Mouse (Mus musculus) testis, postnatal 14 days (tissue): ENCODE measurements around the gene Nlrc4.
"Not testable (repeated sequence)": the region's sequence is repeated elsewhere in the genome, so short reads cannot be mapped to it uniquely, and the experiment has no call there.

ENCODE experiments used
- DNase-seq: peaks from one replicate; pipeline ENCODE4 v3.0.0; 2021; ENCODE audit warnings: low spot score

Nlrc4 gene

GRCm38 (mm10) chr17:74458711-74459408, at the start of gene Nlrc4:
Gene Nlrc4, minus strand, starts transcription at chr17:74459142.
- no peak for DNase-seq

GRCm38 (mm10) chr17:74508600-74508999, 49.7 kb upstream of the Nlrc4 start:
- DNase-seq, result no peak

- DNase-seq, result no peak
Observed at GRCm38 (mm10) chr17:74507934-74508333, 49.0 kb upstream of the Nlrc4 start.

- no peak for DNase-seq
Observed at GRCm38 (mm10) chr17:74501085-74501484, 42.1 kb upstream of the Nlrc4 start.

GRCm38 (mm10) chr17:74500204-74500603, 41.3 kb upstream of the Nlrc4 start:
- no peak for DNase-seq

- no peak for DNase-seq
Observed at GRCm38 (mm10) chr17:74491565-74491964, 32.6 kb upstream of the Nlrc4 start.

- DNase-seq, result no peak
Observed at GRCm38 (mm10) chr17:74489901-74490220, 30.9 kb upstream of the Nlrc4 start.

- peak; percentile 96 for DNase-seq
Observed at GRCm38 (mm10) chr17:74489024-74489900, 30.3 kb upstream of the Nlrc4 start, which contains the start of gene Yipf4. Gene Yipf4, plus strand, starts transcription at chr17:74489493.

- DNase-seq, result no peak
Observed at GRCm38 (mm10) chr17:74480361-74481069, 21.6 kb upstream of the Nlrc4 start.

GRCm38 (mm10) chr17:74470133-74470532, 11.2 kb upstream of the Nlrc4 start:
- not testable (repeated sequence) for DNase-seq

- not testable (repeated sequence) for DNase-seq
Observed at GRCm38 (mm10) chr17:74467981-74468380, 9.0 kb upstream of the Nlrc4 start.

GRCm38 (mm10) chr17:74463510-74463909, 4.6 kb upstream of the Nlrc4 start:
- DNase-seq, result no peak

- no peak for DNase-seq
Observed at GRCm38 (mm10) chr17:74457972-74458677, 817 bp downstream of the Nlrc4 start.

GRCm38 (mm10) chr17:74456825-74457224, 2.1 kb downstream of the Nlrc4 start:
- no peak for DNase-seq

- DNase-seq, result no peak
Observed at GRCm38 (mm10) chr17:74455426-74455825, 3.5 kb downstream of the Nlrc4 start.

- DNase-seq, result no peak
Observed at GRCm38 (mm10) chr17:74454660-74455059, 4.3 kb downstream of the Nlrc4 start.

- DNase-seq, result no peak
Observed at GRCm38 (mm10) chr17:74453928-74454327, 5.0 kb downstream of the Nlrc4 start.

GRCm38 (mm10) chr17:74449776-74450175, 9.2 kb downstream of the Nlrc4 start:
- DNase-seq, result no peak

- DNase-seq, result no peak
Observed at GRCm38 (mm10) chr17:74440486-74440885, 18.5 kb downstream of the Nlrc4 start.

GRCm38 (mm10) chr17:74437762-74438161, 21.2 kb downstream of the Nlrc4 start:
- DNase-seq, result no peak

- DNase-seq, result no peak
Observed at GRCm38 (mm10) chr17:74432631-74433030, 26.3 kb downstream of the Nlrc4 start.

- no peak for DNase-seq
Observed at GRCm38 (mm10) chr17:74431481-74431880, 27.5 kb downstream of the Nlrc4 start.
